Mouse (Mus musculus) lung, adult 2 months (tissue): Measurements from ENCODE around the gene E330009J07Rik.

Source experiments
- CTCF ChIP-seq: fragments of 200-500 bp; IDR thresholded peaks from 2 replicates; pipeline ENCODE4 v1.5.1; 2011; ENCODE audit warnings: mild to moderate bottlenecking, low read length, control low read depth; ENCODE audit not compliant: insufficient read depth
- POLR2A ChIP-seq: fragments of 200-500 bp; IDR thresholded peaks from 2 replicates; pipeline ENCODE4 v1.6.1; 2011; ENCODE audit warnings: low read depth, mild to moderate bottlenecking, control low read depth, low read length, borderline replicate concordance; ENCODE audit errors: extremely low read depth

GRCm38 (mm10) chr6:40402031-40402430 lies 33.9 kb downstream of the E330009J07Rik start:
- no peak for TF ChIP-seq CTCF
- TF ChIP-seq POLR2A, result no peak
